ENCODE assay signal across 8 mouse cellular contexts in genomic region chr10:58383282-58383681, GRCm38 (mm10).
A peak's percentile ranks its signal among the peaks of the same experiment; 100 is the strongest.
DNase-seq lines count a peak whose midpoint lies in the region; ATAC-seq and TF ChIP-seq lines count a peak whose summit lies in the region.

No protein-coding gene starts in this region.

- WGBS in forebrain, postnatal 0 days: 3% methylated on average over 3 of the region's 3 CpGs
- 30% methylated on average over 3 of the region's 3 CpGs for WGBS in intestine, embryonic 15.5 days
- 34% methylated on average over 3 of the region's 3 CpGs for WGBS in midbrain, embryonic 14.5 days

- no peak overlapping the region for H3K4me3 ChIP-seq in forebrain, postnatal 0 days (ENCODE audit: low read depth, low read length)
- H3K4me3 ChIP-seq in intestine, embryonic 15.5 days (replicated peaks): no peak overlapping the region
- no peak overlapping the region for H3K4me3 ChIP-seq in midbrain, embryonic 14.5 days (replicated peaks; ENCODE audit: low read depth, low read length)

- H3K27ac ChIP-seq in forebrain, postnatal 0 days (ENCODE audit: low read depth, low read length): peak overlapping the region; percentile 51; the same call in 1 of the 2 replicates
- H3K27ac ChIP-seq in intestine, embryonic 15.5 days: peak overlapping the region; percentile 72; the same call in 1 of the 2 replicates
- H3K27ac ChIP-seq in midbrain, embryonic 14.5 days (replicated peaks; ENCODE audit: low read depth, low read length): peak overlapping the region; percentile 56

- no peaks in the 10 kb centered on the region for H3K36me3 ChIP-seq in forebrain, postnatal 0 days (ENCODE audit: insufficient read depth)
- no peaks in the 10 kb centered on the region for H3K36me3 ChIP-seq in intestine, embryonic 15.5 days
- H3K36me3 ChIP-seq in midbrain, embryonic 14.5 days (ENCODE audit: control insufficient read depth, insufficient read depth, low read length): no peaks in the 10 kb centered on the region

- no peaks in the 10 kb centered on the region for H3K27me3 ChIP-seq in forebrain, postnatal 0 days (ENCODE audit: insufficient read depth, low read length)
- H3K27me3 ChIP-seq in intestine, embryonic 15.5 days (replicated peaks): no peaks in the 10 kb centered on the region
- H3K27me3 ChIP-seq in midbrain, embryonic 14.5 days (ENCODE audit: control insufficient read depth, insufficient read depth, low read length): no peaks in the 10 kb centered on the region

- no peak overlapping the region for H3K9ac ChIP-seq in forebrain, postnatal 0 days
- H3K9ac ChIP-seq in intestine, embryonic 15.5 days: no peak overlapping the region
- H3K9ac ChIP-seq in midbrain, embryonic 14.5 days (replicated peaks; ENCODE audit: low read length): no peak overlapping the region

- H3K9me3 ChIP-seq in forebrain, postnatal 0 days (ENCODE audit: low read length): no peaks in the 10 kb centered on the region
- no peaks in the 10 kb centered on the region for H3K9me3 ChIP-seq in intestine, embryonic 15.5 days
- H3K9me3 ChIP-seq in midbrain, embryonic 14.5 days (ENCODE audit: control insufficient read depth, low read length): no peaks in the 10 kb centered on the region

- peak; percentile 92 for ATAC-seq in forebrain, postnatal 0 days
- ATAC-seq in intestine, embryonic 15.5 days: peak; percentile 67; the same call in 1 of the 2 replicates
- ATAC-seq in midbrain, embryonic 14.5 days (ENCODE audit: low FRiP score, low TSS enrichment): no peak

- no peak for TF ChIP-seq POLR2A in brain, embryonic 14.5 days (IDR thresholded peaks at IDR 0.05; ENCODE audit: borderline replicate concordance, extremely low read depth, insufficient read depth, insufficient read length, poor library complexity, severe bottlenecking)

- H3K4me1 ChIP-seq in forebrain, postnatal 0 days (ENCODE audit: insufficient read depth): peaks cover 22% of the 10 kb centered on the region
- H3K4me1 ChIP-seq in intestine, embryonic 15.5 days (replicated peaks): peaks cover 9% of the 10 kb centered on the region; the same call in 1 of the 2 replicates
- H3K4me1 ChIP-seq in midbrain, embryonic 14.5 days (ENCODE audit: control insufficient read depth, insufficient read depth, low read length): peaks cover 26% of the 10 kb centered on the region

- peak; percentile 54 to 79 for DNase-seq in layer of hippocampus, adult 8-10 months (ENCODE audit: low spot score in 2 of 2)
- no peak for DNase-seq in layer of hippocampus, adult 9-10 months (ENCODE audit: low spot score)
- DNase-seq in brain, embryonic 14.5 days (ENCODE audit: low read depth): peak; percentile 91
- peak; percentile 72 for DNase-seq in forebrain, postnatal 0 days
- peak; percentile 53 for DNase-seq in midbrain, embryonic 14.5 days
- peak; percentile 98 for DNase-seq in telencephalon, adult 2 months (ENCODE audit: low read depth, low spot score)
- DNase-seq in spleen, adult 12 weeks (ENCODE audit: low spot score): no peak

- TF ChIP-seq CTCF in brain, embryonic 14.5 days (IDR thresholded peaks at IDR 0.05; ENCODE audit: borderline replicate concordance, extremely low read depth, insufficient read depth, insufficient read length): no peak
- TF ChIP-seq CTCF in forebrain, postnatal 0 days (IDR thresholded peaks at IDR 0.05; ENCODE audit: low read depth): no peak

- no peak overlapping the region for H3K4me2 ChIP-seq in forebrain, postnatal 0 days (ENCODE audit: low read depth)
- no peak overlapping the region for H3K4me2 ChIP-seq in intestine, embryonic 15.5 days (replicated peaks)
- peak overlapping the region; percentile 13; the same call in 1 of the 2 replicates for H3K4me2 ChIP-seq in midbrain, embryonic 14.5 days (ENCODE audit: low read length)

Comparison
In these comparisons a context has a peak if more than half of its experiments do, and no peak if none do; other contexts are left out.
1. DNase-seq: peak in layer of hippocampus, adult 8-10 months (2 of 2), brain, embryonic 14.5 days (single experiment), forebrain, postnatal 0 days (single experiment), midbrain, embryonic 14.5 days (single experiment) and telencephalon, adult 2 months (single experiment); none in layer of hippocampus, adult 9-10 months (single experiment) and spleen, adult 12 weeks (single experiment).
2. Peak in every context shown above with its lines, with median percentiles within 50 percentile points of each other: H3K27ac ChIP-seq.